Mouse (Mus musculus) cortical plate, adult 2 months (tissue): Measurements from ENCODE around the gene Serpinb5. TPM values are rescaled to one million over a fixed set of nuclear protein-coding genes. Genes with fewer than 3 reads are reported as not detected.
"Not testable (repeated sequence)": the region's sequence is repeated elsewhere in the genome, so short reads cannot be mapped to it uniquely, and the experiment has no call there.

Experiments
- H3K27ac ChIP-seq: fragments of 200-500 bp; 2 replicates; pipeline ENCODE4 v1.5.1; 2012; ENCODE audit warnings: low read length, control low read depth, inconsistent platforms; ENCODE audit not compliant: insufficient read depth
- H3K4me1 ChIP-seq: fragments of 200-500 bp; 2 replicates; pipeline ENCODE4 v1.6.1; 2011; ENCODE audit warnings: low read length; ENCODE audit not compliant: control insufficient read depth, insufficient read depth
- H3K4me3 ChIP-seq: fragments of 200-500 bp; 2 replicates; pipeline ENCODE4 v1.5.1; 2011; ENCODE audit warnings: mild to moderate bottlenecking, low read length, control low read depth; ENCODE audit not compliant: insufficient read depth
- CTCF ChIP-seq: fragments of 200-500 bp; IDR thresholded peaks from 2 replicates; pipeline ENCODE4 v1.5.1; 2011; ENCODE audit warnings: mild to moderate bottlenecking, control low read depth, low read length; ENCODE audit not compliant: insufficient read depth; ENCODE audit errors: extremely low read depth
- POLR2A ChIP-seq: fragments of 200-500 bp; IDR thresholded peaks from 2 replicates; pipeline ENCODE4 v1.6.1; 2011; ENCODE audit warnings: mild to moderate bottlenecking, low read length, control low read depth; ENCODE audit not compliant: insufficient read depth; ENCODE audit errors: extremely low read depth
- polyA plus RNA-seq: library from polyadenylated mRNA; depleted of rRNA; stranded (reverse); fragments of >200 nt; gene quantifications from 2 replicates; pipeline ENCODE4 v1.2.3, GENCODE M21; 2012; rRNA removed

Serpinb5 gene
- polyA plus RNA-seq, 1 experiment = 0.08 TPM

GRCm38 (mm10) chr1:106875193-106875886, 14.4 kb downstream of the Serpinb5 start:
- no peaks in the 10 kb centered on the region for H3K4me1 ChIP-seq
- H3K4me3 ChIP-seq = no peak overlapping the region
- no peak overlapping the region for H3K27ac ChIP-seq
- TF ChIP-seq CTCF (no peak), POLR2A (no peak)

GRCm38 (mm10) chr1:106876147-106876546, 15.2 kb downstream of the Serpinb5 start:
- Histone ChIP-seq H3K27ac (no peak overlapping the region), H3K4me3 (no peak overlapping the region), H3K4me1 (no peaks in the 10 kb centered on the region)
- TF ChIP-seq CTCF = no peak
- no peak for TF ChIP-seq POLR2A

- TF ChIP-seq POLR2A = no peak
- TF ChIP-seq CTCF = no peak
Measured at GRCm38 (mm10) chr1:106882723-106883122, 21.8 kb downstream of the Serpinb5 start.

GRCm38 (mm10) chr1:106883369-106883768, 22.4 kb downstream of the Serpinb5 start:
- H3K27ac ChIP-seq = no peak overlapping the region
- no peaks in the 10 kb centered on the region for H3K4me1 ChIP-seq
- no peak overlapping the region for H3K4me3 ChIP-seq
- TF ChIP-seq CTCF = no peak
- no peak for TF ChIP-seq POLR2A

More at GRCm38 (mm10) chr1:106882723-106883122, 21.8 kb downstream of the Serpinb5 start:
- no peak overlapping the region for H3K4me3 ChIP-seq
- H3K4me1 ChIP-seq = no peaks in the 10 kb centered on the region
- H3K27ac ChIP-seq = no peak overlapping the region

- Histone ChIP-seq H3K27ac (no peak overlapping the region), H3K4me1 (no peaks in the 10 kb centered on the region), H3K4me3 (no peak overlapping the region)
- no peak for TF ChIP-seq POLR2A
- peak; percentile 43; the same call in 1 of the 2 replicates for TF ChIP-seq CTCF
Measured at GRCm38 (mm10) chr1:106883812-106884211, 22.8 kb downstream of the Serpinb5 start.

- not testable (repeated sequence) for H3K4me3 ChIP-seq, H3K27ac ChIP-seq, H3K4me1 ChIP-seq
Measured at GRCm38 (mm10) chr1:106895142-106895541, 34.2 kb downstream of the Serpinb5 start.

GRCm38 (mm10) chr1:106901406-106901805, 40.4 kb downstream of the Serpinb5 start:
- Histone ChIP-seq H3K4me1 (no peaks in the 10 kb centered on the region), H3K4me3 (no peak overlapping the region), H3K27ac (no peak overlapping the region)
- TF ChIP-seq CTCF = peak; percentile 60
- TF ChIP-seq POLR2A = no peak

GRCm38 (mm10) chr1:106931954-106932353, 71.0 kb downstream of the Serpinb5 start:
- peaks cover 1% of the 10 kb centered on the region; the same call in 1 of the 2 replicates for H3K4me1 ChIP-seq
- H3K4me3 ChIP-seq = no peak overlapping the region
- H3K27ac ChIP-seq = no peak overlapping the region
- no peak for TF ChIP-seq CTCF
- TF ChIP-seq POLR2A = no peak

Other genes with a start within 250 kb of the Serpinb5 start
- gene Bcl2, start 146.9 kb upstream of the Serpinb5 start, polyA plus RNA-seq = 4.5 and 4.7 TPM in 2 replicates
- 18.7 and 20.5 TPM in 2 replicates for gene Kdsr, start 101.4 kb upstream of the Serpinb5 start, polyA plus RNA-seq
- gene Vps4b, start 64.4 kb upstream of the Serpinb5 start, polyA plus RNA-seq = 23.6 and 26.7 TPM in 2 replicates
- gene Serpinb12, start 73.3 kb downstream of the Serpinb5 start, polyA plus RNA-seq = not detected in 2 replicates
- gene Serpinb13, start 119.8 kb downstream of the Serpinb5 start, polyA plus RNA-seq = not detected in 2 replicates
- gene Serpinb3a, start 191.1 kb downstream of the Serpinb5 start, polyA plus RNA-seq = not detected in 2 replicates
- not detected in 2 replicates for gene Serpinb3d, start 222.3 kb downstream of the Serpinb5 start, polyA plus RNA-seq